13 mouse cellular contexts compared by ENCODE assay signal in the genomic region with DNA sequence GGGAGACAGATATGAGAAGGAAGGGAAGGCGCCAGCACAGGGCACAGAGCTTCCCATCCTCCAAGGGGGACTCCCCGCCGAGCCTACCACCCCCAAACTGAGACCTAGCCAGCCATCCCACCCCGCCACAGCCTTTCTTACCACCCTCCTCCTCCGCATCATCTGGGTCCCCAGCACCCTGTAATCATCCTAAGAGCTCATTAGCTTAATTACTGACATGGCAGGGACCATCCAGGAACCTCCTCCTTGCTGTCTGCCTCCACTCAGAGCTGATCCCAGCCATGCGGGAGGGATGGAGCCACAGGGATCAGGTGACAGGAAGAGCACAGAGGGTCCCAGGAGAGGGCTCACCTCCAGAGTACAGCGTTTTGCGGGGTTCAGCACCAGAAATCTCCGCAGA. TPM values are rescaled to one million over a fixed set of nuclear protein-coding genes. Genes with fewer than 3 reads are reported as not detected.
"Had no signal": no experiment of that assay in that cellular context is flagged by ENCODE, and none has a peak within 500 bp of the region (broad histone marks: within the 10 kb centered on the region; RNA-seq: fewer than 3 reads in every experiment).

No protein-coding gene starts in this region.

- H3K27ac ChIP-seq: kidney, postnatal 0 days; limb, embryonic 13.5 days; liver, embryonic 14.5 days; midbrain, embryonic 12.5 days; stomach, postnatal 0 days had no signal

- H3K27me3 ChIP-seq: limb, embryonic 13.5 days; midbrain, embryonic 12.5 days had no signal

- H3K4me3 ChIP-seq: limb, embryonic 13.5 days; midbrain, embryonic 12.5 days had no signal

- H3K9ac ChIP-seq: limb, embryonic 13.5 days; liver, embryonic 14.5 days; midbrain, embryonic 12.5 days had no signal

- ATAC-seq: midbrain, embryonic 16.5 days had no signal

- H3K4me1 ChIP-seq: limb, embryonic 13.5 days; midbrain, embryonic 12.5 days had no signal

- DNase-seq: kidney, adult 11 months; kidney, adult 9 months; kidney, postnatal 4 days; left cerebral cortex, postnatal 4 days; lung, adult 18-20 months; thymus, postnatal 4 days had no signal

- H3K9me3 ChIP-seq: midbrain, embryonic 12.5 days had no signal

- H3K4me2 ChIP-seq: limb, embryonic 13.5 days; midbrain, embryonic 12.5 days had no signal

RNA-seq across cellular contexts. Expression of gene Ckm, which starts 32.5 kb away (rescaled TPM):
- total RNA-seq: left cerebral cortex, postnatal 4 days; megakaryocyte-erythroid progenitor cell, adult 5-6 weeks had no signal
- polyA plus RNA-seq: midbrain, embryonic 12.5 days had no signal

RNA-seq across cellular contexts. Expression of gene Klc3, which starts 33.1 kb away (rescaled TPM):
- total RNA-seq: megakaryocyte-erythroid progenitor cell, adult 5-6 weeks had no signal
